Mouse (Mus musculus): ENCODE measurements around the gene Nfix. TPM values are rescaled to one million over a fixed set of nuclear protein-coding genes. Genes with fewer than 3 reads are reported as not detected.
A peak's percentile ranks its signal among the peaks of the same experiment; 100 is the strongest.

Nfix gene
- polyA plus RNA-seq, 1 experiment from 2014 or later, result 16.3 TPM

- WGBS, result 67% methylated on average over 4 of the region's 4 CpGs
- no peak for ATAC-seq (ENCODE audit: insufficient number of reproducible peaks, insufficient read depth, low FRiP score, low read depth)
- no peaks in the 10 kb centered on the region for H3K9me3 ChIP-seq (ENCODE audit: control insufficient read depth, low read length)
- H3K27ac ChIP-seq (replicated peaks in 1 of 2; ENCODE audit: control insufficient read depth in 1 of 2, insufficient read depth in 1 of 2, low read depth in 2 of 2, low read length in 2 of 2), result no peak overlapping the region
- H3K36me3 ChIP-seq (ENCODE audit: control insufficient read depth, insufficient read depth, low read length), result no peaks in the 10 kb centered on the region
- H3K4me3 ChIP-seq (ENCODE audit: control insufficient read depth in 1 of 2, insufficient read depth in 1 of 2, low read depth in 1 of 2, low read length in 2 of 2), result no peak overlapping the region
- H3K4me1 ChIP-seq (ENCODE audit: control insufficient read depth in 2 of 2, insufficient read depth in 2 of 2, low read length in 2 of 2), result peaks cover 7 to 12% of the 10 kb centered on the region in 2 experiments
- no peaks in the 10 kb centered on the region for H3K27me3 ChIP-seq (ENCODE audit: control insufficient read depth, insufficient read depth, low read length)
- H3K9ac ChIP-seq (ENCODE audit: low read length), result no peak overlapping the region
- H3K4me2 ChIP-seq (ENCODE audit: low read length), result no peak overlapping the region
Observed at GRCm38 (mm10) chr8:84825636-84826035, 25.5 kb upstream of the Nfix start.

DNA sequence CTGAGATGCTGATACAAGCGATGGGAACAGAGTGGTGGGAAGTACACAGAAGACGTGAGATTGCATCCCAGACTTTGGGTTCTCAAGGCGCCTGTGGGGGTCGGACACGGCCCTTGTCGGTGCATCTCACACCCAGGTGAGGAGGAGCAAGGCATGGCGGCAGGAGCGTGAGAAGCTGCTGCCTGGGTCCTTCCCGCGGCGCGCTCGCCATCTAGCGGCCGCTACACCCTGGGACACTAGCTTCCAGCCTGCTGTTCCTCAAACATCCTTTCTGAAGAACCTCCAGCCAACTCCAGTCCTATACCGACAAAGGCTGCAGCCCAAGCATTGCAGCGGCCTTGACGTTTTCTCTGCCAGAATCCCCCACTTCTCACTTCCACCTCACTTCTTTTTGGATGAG is 23.5 kb upstream of the Nfix start:
- under 1% methylated on average over 18 of the region's 18 CpGs for WGBS
- peak; percentile 74 for ATAC-seq (ENCODE audit: insufficient number of reproducible peaks, insufficient read depth, low FRiP score, low read depth)
- no peaks in the 10 kb centered on the region for H3K9me3 ChIP-seq (ENCODE audit: control insufficient read depth, low read length)
- no peak overlapping the region for H3K4me3 ChIP-seq (ENCODE audit: control insufficient read depth in 1 of 2, insufficient read depth in 1 of 2, low read depth in 1 of 2, low read length in 2 of 2)
- peaks cover 7 to 12% of the 10 kb centered on the region in 2 experiments for H3K4me1 ChIP-seq (ENCODE audit: control insufficient read depth in 2 of 2, insufficient read depth in 2 of 2, low read length in 2 of 2)
- H3K4me2 ChIP-seq (ENCODE audit: low read length), result peak overlapping the region; percentile 52
- H3K27ac ChIP-seq (replicated peaks in 1 of 2; ENCODE audit: control insufficient read depth in 1 of 2, insufficient read depth in 1 of 2, low read depth in 2 of 2, low read length in 2 of 2), result no peak overlapping the region
- H3K9ac ChIP-seq (ENCODE audit: low read length), result no peak overlapping the region
- H3K27me3 ChIP-seq (ENCODE audit: control insufficient read depth, insufficient read depth, low read length), result no peaks in the 10 kb centered on the region
- no peaks in the 10 kb centered on the region for H3K36me3 ChIP-seq (ENCODE audit: control insufficient read depth, insufficient read depth, low read length)

- no peaks in the 10 kb centered on the region for H3K27me3 ChIP-seq (ENCODE audit: control insufficient read depth, insufficient read depth, low read length)
- H3K4me2 ChIP-seq (ENCODE audit: low read length), result peak within 1 kb of the TSS; percentile 52
- WGBS, result 17% methylated on average over 3 of the region's 3 CpGs
- peaks cover 7 to 12% of the 10 kb centered on the region in 2 experiments for H3K4me1 ChIP-seq (ENCODE audit: control insufficient read depth in 2 of 2, insufficient read depth in 2 of 2, low read length in 2 of 2)
- ATAC-seq (ENCODE audit: insufficient number of reproducible peaks, insufficient read depth, low FRiP score, low read depth), result no peak
- no peak within 1 kb of the TSS for H3K27ac ChIP-seq (replicated peaks in 1 of 2; ENCODE audit: control insufficient read depth in 1 of 2, insufficient read depth in 1 of 2, low read depth in 2 of 2, low read length in 2 of 2)
- no peak within 1 kb of the TSS for H3K4me3 ChIP-seq (ENCODE audit: control insufficient read depth in 1 of 2, insufficient read depth in 1 of 2, low read depth in 1 of 2, low read length in 2 of 2)
- H3K36me3 ChIP-seq (ENCODE audit: control insufficient read depth, insufficient read depth, low read length), result no peaks in the 10 kb centered on the region
- H3K9me3 ChIP-seq (ENCODE audit: control insufficient read depth, low read length), result no peaks in the 10 kb centered on the region
- H3K9ac ChIP-seq (ENCODE audit: low read length), result no peak within 1 kb of the TSS
Observed at GRCm38 (mm10) chr8:84822723-84823122, 22.6 kb upstream of the Nfix start, which contains the start of gene Dand5. TSS of gene Dand5 (minus strand) at chr8:84822823.

- H3K4me2 ChIP-seq (ENCODE audit: low read length), result no peak overlapping the region
- H3K9me3 ChIP-seq (ENCODE audit: control insufficient read depth, low read length), result no peaks in the 10 kb centered on the region
- no peak overlapping the region for H3K4me3 ChIP-seq (ENCODE audit: control insufficient read depth in 1 of 2, insufficient read depth in 1 of 2, low read depth in 1 of 2, low read length in 2 of 2)
- H3K27ac ChIP-seq (replicated peaks in 1 of 2; ENCODE audit: control insufficient read depth in 1 of 2, insufficient read depth in 1 of 2, low read depth in 2 of 2, low read length in 2 of 2), result no peak overlapping the region
- ATAC-seq (ENCODE audit: insufficient number of reproducible peaks, insufficient read depth, low FRiP score, low read depth), result no peak
- H3K27me3 ChIP-seq (ENCODE audit: control insufficient read depth, insufficient read depth, low read length), result peaks cover 12% of the 10 kb centered on the region
- 69% methylated on average over 17 of the region's 17 CpGs for WGBS
- H3K4me1 ChIP-seq (ENCODE audit: control insufficient read depth in 2 of 2, insufficient read depth in 2 of 2, low read length in 2 of 2), result peaks cover 0 to 11% of the 10 kb centered on the region in 2 experiments; a peak in 3 of 4 replicates
- no peaks in the 10 kb centered on the region for H3K36me3 ChIP-seq (ENCODE audit: control insufficient read depth, insufficient read depth, low read length)
- H3K9ac ChIP-seq (ENCODE audit: low read length), result no peak overlapping the region
Observed at GRCm38 (mm10) chr8:84816117-84816516, 16.0 kb upstream of the Nfix start.

GRCm38 (mm10) chr8:84815547-84815946 is 15.4 kb upstream of the Nfix start:
- H3K9ac ChIP-seq (ENCODE audit: low read length), result no peak overlapping the region; the same call in 1 of the 2 replicates
- no peak overlapping the region for H3K4me3 ChIP-seq (ENCODE audit: control insufficient read depth in 1 of 2, insufficient read depth in 1 of 2, low read depth in 1 of 2, low read length in 2 of 2)
- no peaks in the 10 kb centered on the region for H3K9me3 ChIP-seq (ENCODE audit: control insufficient read depth, low read length)
- peaks cover 13% of the 10 kb centered on the region for H3K27me3 ChIP-seq (ENCODE audit: control insufficient read depth, insufficient read depth, low read length)
- peak; percentile 54; the same call in 1 of the 2 replicates for ATAC-seq (ENCODE audit: insufficient number of reproducible peaks, insufficient read depth, low FRiP score, low read depth)
- no peak overlapping the region for H3K27ac ChIP-seq (replicated peaks in 1 of 2; ENCODE audit: control insufficient read depth in 1 of 2, insufficient read depth in 1 of 2, low read depth in 2 of 2, low read length in 2 of 2)
- H3K4me2 ChIP-seq (ENCODE audit: low read length), result no peak overlapping the region
- 10% methylated on average over 9 of the region's 9 CpGs for WGBS
- peaks cover 0 to 15% of the 10 kb centered on the region in 2 experiments; a peak in 3 of 4 replicates for H3K4me1 ChIP-seq (ENCODE audit: control insufficient read depth in 2 of 2, insufficient read depth in 2 of 2, low read length in 2 of 2)
- no peaks in the 10 kb centered on the region for H3K36me3 ChIP-seq (ENCODE audit: control insufficient read depth, insufficient read depth, low read length)

- no peak overlapping the region for H3K27ac ChIP-seq (replicated peaks in 1 of 2; ENCODE audit: control insufficient read depth in 1 of 2, insufficient read depth in 1 of 2, low read depth in 2 of 2, low read length in 2 of 2)
- H3K4me2 ChIP-seq (ENCODE audit: low read length), result no peak overlapping the region
- H3K36me3 ChIP-seq (ENCODE audit: control insufficient read depth, insufficient read depth, low read length), result no peaks in the 10 kb centered on the region
- ATAC-seq (ENCODE audit: insufficient number of reproducible peaks, insufficient read depth, low FRiP score, low read depth), result no peak
- no peaks in the 10 kb centered on the region for H3K9me3 ChIP-seq (ENCODE audit: control insufficient read depth, low read length)
- H3K4me1 ChIP-seq (ENCODE audit: control insufficient read depth in 2 of 2, insufficient read depth in 2 of 2, low read length in 2 of 2), result peaks cover 0 to 15% of the 10 kb centered on the region in 2 experiments; a peak in 3 of 4 replicates
- no peak overlapping the region for H3K4me3 ChIP-seq (ENCODE audit: control insufficient read depth in 1 of 2, insufficient read depth in 1 of 2, low read depth in 1 of 2, low read length in 2 of 2)
- peaks cover 13% of the 10 kb centered on the region for H3K27me3 ChIP-seq (ENCODE audit: control insufficient read depth, insufficient read depth, low read length)
- 37% methylated on average over 19 of the region's 19 CpGs for WGBS
- no peak overlapping the region; the same call in 1 of the 2 replicates for H3K9ac ChIP-seq (ENCODE audit: low read length)
Observed at GRCm38 (mm10) chr8:84814555-84815441, 14.7 kb upstream of the Nfix start.

DNA sequence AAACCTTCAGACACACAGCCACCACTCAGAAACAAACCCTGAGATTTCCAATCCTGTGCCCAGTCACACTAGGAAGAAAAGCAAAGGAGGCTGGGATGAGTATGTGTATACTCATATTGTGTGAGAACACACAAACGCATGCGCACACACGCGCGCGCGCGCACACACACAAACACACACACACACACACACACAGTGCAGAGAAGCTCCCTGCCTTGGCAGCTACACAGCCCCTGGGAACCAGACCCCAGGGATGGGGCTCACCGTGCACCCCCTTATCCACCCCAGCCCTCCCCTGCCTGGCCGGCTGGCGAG is 14.1 kb upstream of the Nfix start:
- WGBS, result 74% methylated on average over 11 of the region's 11 CpGs
- Histone ChIP-seq H3K9me3 (ENCODE audit: control insufficient read depth, low read length) (no peaks in the 10 kb centered on the region), H3K27ac (replicated peaks in 1 of 2; ENCODE audit: control insufficient read depth in 1 of 2, insufficient read depth in 1 of 2, low read depth in 2 of 2, low read length in 2 of 2) (no peak overlapping the region), H3K4me3 (ENCODE audit: control insufficient read depth in 1 of 2, insufficient read depth in 1 of 2, low read depth in 1 of 2, low read length in 2 of 2) (no peak overlapping the region), H3K27me3 (ENCODE audit: control insufficient read depth, insufficient read depth, low read length) (peaks cover 13% of the 10 kb centered on the region), H3K4me2 (ENCODE audit: low read length) (no peak overlapping the region), H3K36me3 (ENCODE audit: control insufficient read depth, insufficient read depth, low read length) (no peaks in the 10 kb centered on the region), H3K9ac (ENCODE audit: low read length) (no peak overlapping the region), H3K4me1 (ENCODE audit: control insufficient read depth in 2 of 2, insufficient read depth in 2 of 2, low read length in 2 of 2) (peaks cover 0 to 15% of the 10 kb centered on the region in 2 experiments; a peak in 3 of 4 replicates)
- ATAC-seq (ENCODE audit: insufficient number of reproducible peaks, insufficient read depth, low FRiP score, low read depth), result no peak
